Mouse (Mus musculus): ENCODE data around the gene Cyp2d22. TPM values are rescaled to one million over a fixed set of nuclear protein-coding genes. Genes with fewer than 3 reads are reported as not detected.
"Not testable (repeated sequence)": the region's sequence is repeated elsewhere in the genome, so short reads cannot be mapped to it uniquely, and the experiment has no call there.

The Cyp2d22 gene
- polyA plus RNA-seq, 1 experiment: 5.2 TPM

GRCm38 (mm10) chr15:82404163-82404562 is 24.1 kb upstream of the Cyp2d22 start:
- Histone ChIP-seq H3K4me3 (replicated peaks; ENCODE audit: control insufficient read depth, low read depth, low read length) (no peak overlapping the region), H3K4me1 (ENCODE audit: control insufficient read depth, insufficient read depth, low read length) (no peaks in the 10 kb centered on the region; the same call in 1 of the 2 replicates), H3K27ac (ENCODE audit: control insufficient read depth, insufficient read depth, low read depth, low read length, poor library complexity) (no peak overlapping the region)
- 76% methylated on average over 3 of the region's 3 CpGs for WGBS
- TF ChIP-seq POLR2A (IDR thresholded peaks at IDR 0.05; ENCODE audit: borderline replicate concordance, control insufficient read depth, low read depth, low read length) (no peak), CTCF (IDR thresholded peaks at IDR 0.05; ENCODE audit: control insufficient read depth, insufficient read depth, low read length) (no peak)

GRCm38 (mm10) chr15:82403606-82404005 is 23.5 kb upstream of the Cyp2d22 start:
- Histone ChIP-seq H3K4me1 (ENCODE audit: control insufficient read depth, insufficient read depth, low read length) (no peaks in the 10 kb centered on the region; the same call in 1 of the 2 replicates), H3K4me3 (replicated peaks; ENCODE audit: control insufficient read depth, low read depth, low read length) (no peak overlapping the region), H3K27ac (ENCODE audit: control insufficient read depth, insufficient read depth, low read depth, low read length, poor library complexity) (no peak overlapping the region)
- 84% methylated on average over 9 of the region's 9 CpGs for WGBS
- TF ChIP-seq CTCF (IDR thresholded peaks at IDR 0.05; ENCODE audit: control insufficient read depth, insufficient read depth, low read length) (no peak), POLR2A (IDR thresholded peaks at IDR 0.05; ENCODE audit: borderline replicate concordance, control insufficient read depth, low read depth, low read length) (no peak)

- Histone ChIP-seq H3K4me3 (replicated peaks; ENCODE audit: control insufficient read depth, low read depth, low read length) (no peak overlapping the region), H3K27ac (ENCODE audit: control insufficient read depth, insufficient read depth, low read depth, low read length, poor library complexity) (no peak overlapping the region), H3K4me1 (ENCODE audit: control insufficient read depth, insufficient read depth, low read length) (no peaks in the 10 kb centered on the region; the same call in 1 of the 2 replicates)
- WGBS: 76% methylated on average over 6 of the region's 6 CpGs
- TF ChIP-seq CTCF (IDR thresholded peaks at IDR 0.05; ENCODE audit: control insufficient read depth, insufficient read depth, low read length): no peak
- no peak for TF ChIP-seq POLR2A (IDR thresholded peaks at IDR 0.05; ENCODE audit: borderline replicate concordance, control insufficient read depth, low read depth, low read length)
Observed at GRCm38 (mm10) chr15:82402741-82403140, 22.7 kb upstream of the Cyp2d22 start.

- TF ChIP-seq POLR2A (IDR thresholded peaks at IDR 0.05; ENCODE audit: borderline replicate concordance, control insufficient read depth, low read depth, low read length) (no peak), CTCF (IDR thresholded peaks at IDR 0.05; ENCODE audit: control insufficient read depth, insufficient read depth, low read length) (no peak)
- H3K4me3 ChIP-seq (replicated peaks; ENCODE audit: control insufficient read depth, low read depth, low read length): no peak overlapping the region
- H3K27ac ChIP-seq (ENCODE audit: control insufficient read depth, insufficient read depth, low read depth, low read length, poor library complexity): no peak overlapping the region
- H3K4me1 ChIP-seq (ENCODE audit: control insufficient read depth, insufficient read depth, low read length): no peaks in the 10 kb centered on the region; the same call in 1 of the 2 replicates
Observed at GRCm38 (mm10) chr15:82402106-82402505, 22.0 kb upstream of the Cyp2d22 start.

GRCm38 (mm10) chr15:82401516-82401915 is 21.5 kb upstream of the Cyp2d22 start:
- TF ChIP-seq POLR2A (IDR thresholded peaks at IDR 0.05; ENCODE audit: borderline replicate concordance, control insufficient read depth, low read depth, low read length): no peak
- TF ChIP-seq CTCF (IDR thresholded peaks at IDR 0.05; ENCODE audit: control insufficient read depth, insufficient read depth, low read length): no peak
- Histone ChIP-seq H3K4me3 (replicated peaks; ENCODE audit: control insufficient read depth, low read depth, low read length) (no peak overlapping the region), H3K4me1 (ENCODE audit: control insufficient read depth, insufficient read depth, low read length) (no peaks in the 10 kb centered on the region; the same call in 1 of the 2 replicates), H3K27ac (ENCODE audit: control insufficient read depth, insufficient read depth, low read depth, low read length, poor library complexity) (no peak overlapping the region)
- WGBS: 65% methylated on average over 2 of the region's 2 CpGs

- H3K4me3 ChIP-seq (replicated peaks; ENCODE audit: control insufficient read depth, low read depth, low read length); H3K4me1 ChIP-seq (ENCODE audit: control insufficient read depth, insufficient read depth, low read length); H3K27ac ChIP-seq (ENCODE audit: control insufficient read depth, insufficient read depth, low read depth, low read length, poor library complexity): not testable (repeated sequence)
- 84% methylated on average over 3 of the region's 3 CpGs for WGBS
Observed at GRCm38 (mm10) chr15:82395955-82396354, 15.9 kb upstream of the Cyp2d22 start.

- 82% methylated on average over 2 of the region's 2 CpGs for WGBS
- H3K4me3 ChIP-seq (replicated peaks; ENCODE audit: control insufficient read depth, low read depth, low read length); H3K4me1 ChIP-seq (ENCODE audit: control insufficient read depth, insufficient read depth, low read length); H3K27ac ChIP-seq (ENCODE audit: control insufficient read depth, insufficient read depth, low read depth, low read length, poor library complexity): not testable (repeated sequence)
Observed at GRCm38 (mm10) chr15:82393922-82394321, 13.9 kb upstream of the Cyp2d22 start, which contains the start of gene Cyp2d11. Gene Cyp2d11 (minus strand): TSS chr15:82394022.

- 81% methylated on average over 10 of the region's 10 CpGs for WGBS
- H3K4me3 ChIP-seq (replicated peaks; ENCODE audit: control insufficient read depth, low read depth, low read length); H3K27ac ChIP-seq (ENCODE audit: control insufficient read depth, insufficient read depth, low read depth, low read length, poor library complexity); H3K4me1 ChIP-seq (ENCODE audit: control insufficient read depth, insufficient read depth, low read length): not testable (repeated sequence)
Observed at GRCm38 (mm10) chr15:82389916-82390315, 9.9 kb upstream of the Cyp2d22 start.

GRCm38 (mm10) chr15:82385729-82386128 is 5.7 kb upstream of the Cyp2d22 start:
- Histone ChIP-seq H3K4me1 (ENCODE audit: control insufficient read depth, insufficient read depth, low read length) (no peaks in the 10 kb centered on the region; the same call in 1 of the 2 replicates), H3K4me3 (replicated peaks; ENCODE audit: control insufficient read depth, low read depth, low read length) (no peak overlapping the region), H3K27ac (ENCODE audit: control insufficient read depth, insufficient read depth, low read depth, low read length, poor library complexity) (no peak overlapping the region)
- TF ChIP-seq CTCF (IDR thresholded peaks at IDR 0.05; ENCODE audit: control insufficient read depth, insufficient read depth, low read length): no peak
- no peak for TF ChIP-seq POLR2A (IDR thresholded peaks at IDR 0.05; ENCODE audit: borderline replicate concordance, control insufficient read depth, low read depth, low read length)
- 76% methylated on average over 2 of the region's 2 CpGs for WGBS

Data from bone marrow, adult 2 months (tissue).